8 mouse cellular contexts compared by ENCODE assay signal in genomic region chr5:133310979-133311890, GRCm38 (mm10).
DNase-seq lines count a peak whose midpoint lies in the region; ATAC-seq and TF ChIP-seq lines count a peak whose summit lies in the region.

No protein-coding gene starts in this region.

- H3K4me1 ChIP-seq in heart, embryonic 10.5 days: no peaks in the 10 kb centered on the region
- H3K4me1 ChIP-seq in heart, adult 2 months (ENCODE audit: control insufficient read depth, insufficient read depth, low read length): no peaks in the 10 kb centered on the region
- no peaks in the 10 kb centered on the region for H3K4me1 ChIP-seq in hindbrain, embryonic 11.5 days (replicated peaks; ENCODE audit: control insufficient read depth, insufficient read depth, low read length)
- peaks cover 3% of the 10 kb centered on the region; the same call in 1 of the 2 replicates for H3K4me1 ChIP-seq in limb, embryonic 14.5 days (ENCODE audit: control insufficient read depth, insufficient read depth, low read length)

- no peak for TF ChIP-seq CTCF in heart, adult 2 months (IDR thresholded peaks at IDR 0.05)

- TF ChIP-seq POLR2A in heart, adult 2 months (IDR thresholded peaks at IDR 0.05; ENCODE audit: insufficient read depth, low read depth, low read length): no peak
- TF ChIP-seq POLR2A in limb, embryonic 14.5 days (IDR thresholded peaks at IDR 0.05; ENCODE audit: borderline replicate concordance, extremely low read depth, insufficient read depth, insufficient read length): no peak

- no peaks in the 10 kb centered on the region for H3K9me3 ChIP-seq in heart, embryonic 10.5 days
- no peaks in the 10 kb centered on the region for H3K9me3 ChIP-seq in hindbrain, embryonic 11.5 days (ENCODE audit: control insufficient read depth, low read length)
- H3K9me3 ChIP-seq in limb, embryonic 14.5 days (ENCODE audit: control insufficient read depth, low read length): no peaks in the 10 kb centered on the region

- no peaks in the 10 kb centered on the region for H3K79me2 ChIP-seq in heart, adult 2 months (replicated peaks; ENCODE audit: control insufficient read depth, insufficient read depth, low read length)

- DNase-seq in heart, embryonic 10.5 days (ENCODE audit: low spot score): peak; percentile 30
- no peak for DNase-seq in heart, adult 2 months
- peak; percentile 58 for DNase-seq in hindbrain, embryonic 11.5 days (ENCODE audit: low spot score)
- DNase-seq in limb, embryonic 14.5 days (ENCODE audit: low spot score): peak; percentile 31
- DNase-seq in right cerebral cortex, postnatal 4 days: peak; percentile 44
- no peak for DNase-seq in heart, postnatal 36 days
- no peak for DNase-seq in adrenal gland, postnatal 4 days (ENCODE audit: low spot score in 2 of 2)
- no peak for DNase-seq in T-cell, adult 2 months (ENCODE audit: low spot score)

- H3K27me3 ChIP-seq in heart, embryonic 10.5 days (ENCODE audit: insufficient read depth, poor library complexity, severe bottlenecking): no peaks in the 10 kb centered on the region
- H3K27me3 ChIP-seq in heart, adult 2 months (ENCODE audit: control insufficient read depth, insufficient read depth, low read length): no peaks in the 10 kb centered on the region
- no peaks in the 10 kb centered on the region for H3K27me3 ChIP-seq in hindbrain, embryonic 11.5 days (ENCODE audit: control insufficient read depth, insufficient read depth, low read length)
- no peaks in the 10 kb centered on the region for H3K27me3 ChIP-seq in limb, embryonic 14.5 days (ENCODE audit: control insufficient read depth, insufficient read depth, low read length)

- intact Hi-C loops in heart, adult 2 months (cut with DNase I): no loop called here
- intact Hi-C loops in heart, postnatal 36 days (cut with DNase I): no loop called here

- H3K36me3 ChIP-seq in heart, embryonic 10.5 days: no peaks in the 10 kb centered on the region
- no peaks in the 10 kb centered on the region for H3K36me3 ChIP-seq in heart, adult 2 months (ENCODE audit: control insufficient read depth, insufficient read depth, low read length)
- H3K36me3 ChIP-seq in hindbrain, embryonic 11.5 days (ENCODE audit: control insufficient read depth, insufficient read depth, low read length): no peaks in the 10 kb centered on the region
- no peaks in the 10 kb centered on the region for H3K36me3 ChIP-seq in limb, embryonic 14.5 days (ENCODE audit: control insufficient read depth, insufficient read depth, low read length)

- H3K4me2 ChIP-seq in hindbrain, embryonic 11.5 days (replicated peaks; ENCODE audit: low read depth, low read length): no peak overlapping the region
- no peak overlapping the region for H3K4me2 ChIP-seq in limb, embryonic 14.5 days (replicated peaks; ENCODE audit: low read depth, low read length, severe bottlenecking)

- no peak overlapping the region for H3K9ac ChIP-seq in heart, adult 2 months (ENCODE audit: low read depth, low read length)
- H3K9ac ChIP-seq in hindbrain, embryonic 11.5 days (ENCODE audit: low read depth, low read length): peak overlapping the region; percentile 11; the same call in 1 of the 2 replicates
- H3K9ac ChIP-seq in limb, embryonic 14.5 days (ENCODE audit: low read depth, low read length, severe bottlenecking): no peak overlapping the region; the same call in 1 of the 2 replicates

- H3K27ac ChIP-seq in heart, embryonic 10.5 days: no peak overlapping the region
- H3K27ac ChIP-seq in heart, adult 2 months: no peak overlapping the region
- no peak overlapping the region for H3K27ac ChIP-seq in hindbrain, embryonic 11.5 days (ENCODE audit: low read depth, low read length)
- H3K27ac ChIP-seq in limb, embryonic 14.5 days (replicated peaks; ENCODE audit: low read depth, low read length): no peak overlapping the region

- no peak overlapping the region for H3K4me3 ChIP-seq in heart, embryonic 10.5 days
- no peak overlapping the region for H3K4me3 ChIP-seq in heart, adult 2 months
- H3K4me3 ChIP-seq in hindbrain, embryonic 11.5 days (ENCODE audit: low read depth, low read length): no peak overlapping the region
- H3K4me3 ChIP-seq in limb, embryonic 14.5 days (replicated peaks; ENCODE audit: low read length): no peak overlapping the region

- 53% methylated on average over 6 of the region's 6 CpGs for WGBS in heart, embryonic 10.5 days
- WGBS in heart, adult 2 months: 78% methylated on average over 6 of the region's 6 CpGs
- 46% methylated on average over 6 of the region's 6 CpGs for WGBS in hindbrain, embryonic 11.5 days
- WGBS in limb, embryonic 14.5 days: 23% methylated on average over 6 of the region's 6 CpGs

- no peak for TF ChIP-seq EP300 in heart, adult 2 months (IDR thresholded peaks at IDR 0.05; ENCODE audit: insufficient read depth, low read depth, low read length)

- no peak for ATAC-seq in hindbrain, embryonic 11.5 days (ENCODE audit: low FRiP score)
- ATAC-seq in limb, embryonic 14.5 days (ENCODE audit: low FRiP score, low read depth): no peak

Comparison
In these comparisons a context has a peak if more than half of its experiments do, and no peak if none do; other contexts are left out.
1. DNase-seq: peak in heart, embryonic 10.5 days (single experiment), hindbrain, embryonic 11.5 days (single experiment), limb, embryonic 14.5 days (single experiment) and right cerebral cortex, postnatal 4 days (single experiment); none in heart, adult 2 months (0 of 2), heart, postnatal 36 days (0 of 2), adrenal gland, postnatal 4 days (0 of 2) and T-cell, adult 2 months (single experiment).